Mouse (Mus musculus) limb, embryonic 12.5 days (tissue): ENCODE data around the gene Tmem163. TPM values are rescaled to one million over a fixed set of nuclear protein-coding genes. Genes with fewer than 3 reads are reported as not detected.

Experiments used
- ATAC-seq: fragments of 200-750 bp; cut with Nextera tagmentation; 2 replicates; pipeline ENCODE4 v1.8.0; 2017; ENCODE audit warnings: low read depth, moderate TSS enrichment; ENCODE audit not compliant: insufficient number of reproducible peaks, insufficient read depth, low FRiP score, low TSS enrichment
- H3K27ac ChIP-seq: fragments of 300-500 bp; sonication (generic); 2 replicates; pipeline ENCODE4 v1.5.1; 2016; ENCODE audit warnings: mild to moderate bottlenecking, moderate library complexity
- H3K27me3 ChIP-seq: fragments of 300-500 bp; sonication (generic); 2 replicates; pipeline ENCODE4 v1.6.1; 2016; ENCODE audit warnings: mild to moderate bottlenecking, moderate library complexity
- H3K36me3 ChIP-seq: fragments of 300-500 bp; sonication (generic); 2 replicates; pipeline ENCODE4 v1.6.1; 2016; ENCODE audit warnings: mild to moderate bottlenecking, moderate library complexity
- H3K4me1 ChIP-seq: fragments of 300-500 bp; sonication (generic); replicated peaks from 2 replicates; pipeline ENCODE4 v1.6.1; 2016
- H3K4me2 ChIP-seq: fragments of 300-500 bp; sonication (generic); 2 replicates; pipeline ENCODE4 v1.6.1; 2016; ENCODE audit warnings: mild to moderate bottlenecking, moderate library complexity
- H3K4me3 ChIP-seq: fragments of 300-500 bp; sonication (generic); replicated peaks from 2 replicates; pipeline ENCODE4 v1.5.1; 2016; ENCODE audit warnings: mild to moderate bottlenecking
- H3K9ac ChIP-seq: fragments of 300-500 bp; sonication (generic); replicated peaks from 2 replicates; pipeline ENCODE4 v1.6.1; 2016; ENCODE audit warnings: mild to moderate bottlenecking, moderate library complexity
- H3K9me3 ChIP-seq: fragments of 300-500 bp; sonication (generic); 2 replicates; pipeline ENCODE4 v1.6.1; 2016; ENCODE audit warnings: mild to moderate bottlenecking, moderate library complexity
- WGBS: fragments of 180-500 bp; shearing (Covaris S2); methylation state at CpG from one replicate; pipeline ENCODE4 v1.1.7; 2016; 5-methylcytosine and 5-hydroxymethylcytosine counted together
- polyA plus RNA-seq: library from polyadenylated mRNA; unstranded; fragments of >200 nt; fragmentation: Nextera tagmentation; extraction: Ambion mirVana; gene quantifications from 2 replicates; pipeline ENCODE4 v1.2.1, GENCODE M21; 2016

Gene Tmem163
- polyA plus RNA-seq, 1 experiment from 2014 or later = 6.9 TPM

DNA sequence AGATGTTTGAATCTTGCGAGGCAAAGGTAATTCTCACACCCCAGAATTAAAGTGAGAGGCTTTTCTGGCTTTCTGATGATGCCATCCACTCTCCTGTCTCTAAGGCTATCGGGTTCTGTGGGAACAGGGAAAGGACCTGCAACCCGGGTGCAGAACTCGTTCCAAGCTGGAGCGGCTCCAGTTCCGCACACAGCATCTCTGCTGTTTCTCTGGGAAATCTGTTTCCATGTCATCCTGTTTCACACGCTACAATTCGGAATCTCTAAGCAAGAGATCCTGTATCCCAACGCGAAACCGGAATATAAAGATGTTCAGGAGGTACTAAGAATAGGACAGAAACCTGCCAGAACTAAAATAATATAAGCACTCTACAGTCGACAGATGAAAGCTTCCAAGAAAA lies 3.2 kb downstream of the Tmem163 start:
- Histone ChIP-seq H3K4me1 (peaks cover 19% of the 10 kb centered on the region), H3K9me3 (no peaks in the 10 kb centered on the region), H3K27me3 (peaks cover 81% of the 10 kb centered on the region), H3K36me3 (no peaks in the 10 kb centered on the region), H3K4me3 (peak overlapping the region; percentile 55; the same call in 1 of the 2 replicates), H3K9ac (no peak overlapping the region), H3K27ac (no peak overlapping the region), H3K4me2 (peak overlapping the region; percentile 96)
- 34% methylated on average over 12 of the region's 12 CpGs for WGBS
- ATAC-seq = no peak

- 42% methylated on average over 1 of the region's 1 CpGs for WGBS
- Histone ChIP-seq H3K4me1 (peaks cover 19% of the 10 kb centered on the region), H3K9me3 (no peaks in the 10 kb centered on the region), H3K27ac (no peak overlapping the region), H3K36me3 (no peaks in the 10 kb centered on the region), H3K4me3 (no peak overlapping the region), H3K27me3 (peaks cover 73% of the 10 kb centered on the region), H3K4me2 (no peak overlapping the region), H3K9ac (no peak overlapping the region)
- no peak for ATAC-seq
Measured at GRCm38 (mm10) chr1:127675253-127675652, 4.1 kb downstream of the Tmem163 start.

GRCm38 (mm10) chr1:127673221-127674050 lies 5.9 kb downstream of the Tmem163 start:
- H3K27me3 ChIP-seq = peaks cover 55% of the 10 kb centered on the region
- H3K9ac ChIP-seq = no peak overlapping the region
- H3K4me1 ChIP-seq = peaks cover 19% of the 10 kb centered on the region
- H3K36me3 ChIP-seq = no peaks in the 10 kb centered on the region
- 72% methylated on average over 10 of the region's 10 CpGs for WGBS
- H3K27ac ChIP-seq = no peak overlapping the region
- no peak overlapping the region for H3K4me3 ChIP-seq
- H3K9me3 ChIP-seq = peaks cover 6% of the 10 kb centered on the region; the same call in 1 of the 2 replicates
- ATAC-seq = no peak
- H3K4me2 ChIP-seq = no peak overlapping the region

DNA sequence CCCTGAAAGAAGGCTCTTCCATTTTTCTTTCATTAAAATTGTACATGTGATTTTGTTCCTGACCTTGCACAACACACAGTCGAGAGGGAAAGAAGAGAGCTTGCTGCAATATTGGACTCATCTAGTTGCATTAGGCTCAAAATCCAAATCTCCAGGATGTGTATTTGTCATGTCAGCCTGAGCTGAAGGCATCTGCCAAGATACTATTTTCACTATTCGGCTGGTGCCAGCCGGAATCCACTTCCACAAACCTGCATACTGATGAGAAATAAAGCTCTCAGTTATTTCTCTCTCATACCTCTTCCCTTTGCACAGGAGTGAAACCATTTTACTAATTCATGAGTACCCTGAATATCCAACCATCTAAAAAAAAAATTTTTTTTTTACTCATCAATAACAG lies 11.2 kb downstream of the Tmem163 start:
- 93% methylated on average over 3 of the region's 3 CpGs for WGBS
- no peak overlapping the region for H3K27ac ChIP-seq
- peaks cover 4% of the 10 kb centered on the region; the same call in 1 of the 2 replicates for H3K27me3 ChIP-seq
- H3K4me3 ChIP-seq = no peak overlapping the region
- no peak for ATAC-seq
- H3K9me3 ChIP-seq = peaks cover 6% of the 10 kb centered on the region; the same call in 1 of the 2 replicates
- no peaks in the 10 kb centered on the region for H3K36me3 ChIP-seq
- H3K4me2 ChIP-seq = no peak overlapping the region
- no peaks in the 10 kb centered on the region for H3K4me1 ChIP-seq
- no peak overlapping the region for H3K9ac ChIP-seq

- Histone ChIP-seq H3K4me1 (no peaks in the 10 kb centered on the region), H3K4me2 (no peak overlapping the region), H3K9me3 (peaks cover 6% of the 10 kb centered on the region; the same call in 1 of the 2 replicates), H3K9ac (no peak overlapping the region), H3K4me3 (no peak overlapping the region), H3K27ac (no peak overlapping the region), H3K27me3 (peaks cover 4% of the 10 kb centered on the region; the same call in 1 of the 2 replicates), H3K36me3 (no peaks in the 10 kb centered on the region)
- 49% methylated on average over 8 of the region's 8 CpGs for WGBS
- no peak for ATAC-seq
Measured at GRCm38 (mm10) chr1:127667110-127667860, 12.1 kb downstream of the Tmem163 start.

DNA sequence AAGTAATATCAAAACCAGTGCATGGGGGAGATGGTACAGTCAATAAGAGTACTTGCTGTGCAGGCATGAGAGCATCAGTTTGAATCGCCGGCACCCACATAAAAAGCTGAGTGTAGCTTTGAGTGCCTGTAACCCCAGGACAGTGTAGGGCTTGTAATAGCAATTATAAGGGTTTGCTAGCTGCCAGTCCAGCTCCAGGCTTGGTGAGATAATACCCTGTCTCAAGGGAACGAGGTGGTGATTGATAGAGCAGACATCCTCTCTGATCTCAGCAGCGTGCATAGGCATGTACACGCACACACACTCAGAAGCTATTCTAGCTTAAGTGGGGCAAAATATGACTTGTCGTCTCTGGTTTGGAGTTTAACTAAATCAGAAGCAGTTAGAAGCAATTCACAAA lies 13.1 kb downstream of the Tmem163 start:
- H3K36me3 ChIP-seq = no peaks in the 10 kb centered on the region
- no peak overlapping the region for H3K9ac ChIP-seq
- H3K27ac ChIP-seq = no peak overlapping the region
- H3K4me1 ChIP-seq = peaks cover 5% of the 10 kb centered on the region
- 67% methylated on average over 6 of the region's 6 CpGs for WGBS
- H3K4me3 ChIP-seq = no peak overlapping the region
- no peak for ATAC-seq
- H3K4me2 ChIP-seq = no peak overlapping the region
- no peaks in the 10 kb centered on the region for H3K27me3 ChIP-seq
- H3K9me3 ChIP-seq = peaks cover 6% of the 10 kb centered on the region; the same call in 1 of the 2 replicates

- Histone ChIP-seq H3K36me3 (no peaks in the 10 kb centered on the region), H3K4me3 (no peak overlapping the region), H3K27ac (no peak overlapping the region), H3K27me3 (no peaks in the 10 kb centered on the region), H3K4me2 (no peak overlapping the region), H3K9ac (no peak overlapping the region), H3K4me1 (peaks cover 9% of the 10 kb centered on the region), H3K9me3 (no peaks in the 10 kb centered on the region)
- 76% methylated on average over 13 of the region's 13 CpGs for WGBS
- ATAC-seq = no peak
Measured at GRCm38 (mm10) chr1:127662385-127663068, 16.8 kb downstream of the Tmem163 start.

DNA sequence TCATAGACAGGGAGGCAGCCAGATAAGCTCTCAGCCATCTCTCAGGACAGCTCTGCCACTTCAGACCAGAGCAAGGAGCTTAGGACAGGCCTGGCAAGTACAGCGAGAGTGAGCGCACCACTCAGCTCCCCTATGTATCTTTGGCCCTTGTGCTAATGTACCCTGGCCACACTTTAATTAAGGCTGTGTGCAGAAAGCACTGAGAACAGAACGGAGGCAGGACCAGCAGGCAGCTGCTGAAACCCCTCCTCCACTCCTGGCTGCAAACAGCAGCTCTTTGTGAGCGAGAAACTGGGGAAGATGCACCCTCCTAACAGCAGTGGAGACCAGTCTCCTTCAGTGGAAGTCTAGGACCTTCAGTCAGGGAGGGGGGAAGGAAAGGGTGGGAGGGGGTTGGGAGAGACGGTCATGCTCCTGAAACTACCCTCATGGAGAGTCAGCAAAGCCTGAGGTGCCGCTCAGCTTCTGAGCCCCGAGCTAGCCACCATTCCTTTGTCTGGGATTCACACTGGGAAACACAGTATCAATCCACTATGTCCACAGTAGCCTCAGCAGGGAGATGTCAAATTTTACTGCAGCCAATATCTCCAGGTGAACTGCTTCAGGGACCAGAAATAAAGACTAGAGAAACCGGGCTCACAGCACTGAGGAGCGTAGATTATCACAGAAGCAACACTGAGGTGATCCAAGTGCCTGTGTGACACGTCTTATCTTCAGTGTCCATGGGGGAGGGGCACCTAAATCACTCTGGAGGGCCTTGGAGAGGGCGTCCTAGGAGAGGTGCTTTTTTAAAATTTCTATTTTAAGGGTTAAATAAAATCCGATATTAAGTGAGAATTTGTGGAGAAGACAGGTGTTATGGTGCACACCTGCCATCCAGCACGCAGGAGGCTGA lies 18.0 kb downstream of the Tmem163 start:
- ATAC-seq = peak; percentile 69; the same call in 1 of the 2 replicates
- H3K9ac ChIP-seq = no peak overlapping the region
- H3K4me3 ChIP-seq = no peak overlapping the region
- no peak overlapping the region for H3K27ac ChIP-seq
- no peaks in the 10 kb centered on the region for H3K36me3 ChIP-seq
- no peaks in the 10 kb centered on the region for H3K27me3 ChIP-seq
- H3K4me1 ChIP-seq = peaks cover 9% of the 10 kb centered on the region
- 0 out of 2 replicates have a peak overlapping the region, but pooled peaks have one; percentile 34 for H3K4me2 ChIP-seq
- H3K9me3 ChIP-seq = no peaks in the 10 kb centered on the region
- 37% methylated on average over 13 of the region's 13 CpGs for WGBS

- Histone ChIP-seq H3K27me3 (no peaks in the 10 kb centered on the region), H3K9me3 (no peaks in the 10 kb centered on the region), H3K9ac (no peak overlapping the region), H3K4me2 (no peak overlapping the region), H3K4me3 (no peak overlapping the region), H3K27ac (no peak overlapping the region), H3K4me1 (no peaks in the 10 kb centered on the region), H3K36me3 (no peaks in the 10 kb centered on the region)
- WGBS = 86% methylated on average over 2 of the region's 2 CpGs
- no peak for ATAC-seq
Measured at GRCm38 (mm10) chr1:127651564-127651963, 27.8 kb downstream of the Tmem163 start.

GRCm38 (mm10) chr1:127642976-127643769 lies 36.2 kb downstream of the Tmem163 start:
- H3K4me2 ChIP-seq = no peak overlapping the region
- no peaks in the 10 kb centered on the region for H3K9me3 ChIP-seq
- H3K4me3 ChIP-seq = no peak overlapping the region
- H3K27me3 ChIP-seq = no peaks in the 10 kb centered on the region
- no peaks in the 10 kb centered on the region for H3K36me3 ChIP-seq
- H3K9ac ChIP-seq = no peak overlapping the region
- ATAC-seq = no peak
- 85% methylated on average over 12 of the region's 12 CpGs for WGBS
- H3K27ac ChIP-seq = no peak overlapping the region
- no peaks in the 10 kb centered on the region for H3K4me1 ChIP-seq
